Mouse (Mus musculus): ENCODE data around the gene Lrcol1.

GRCm38 (mm10) chr5:110345553-110345952, 1.0 kb downstream of the Lrcol1 start:
- TF ChIP-seq E2F4 (IDR thresholded peaks at IDR 0.05; ENCODE audit: insufficient replicate concordance, low read depth, low read length) (no peak), UBTF (IDR thresholded peaks at IDR 0.05; ENCODE audit: low read depth, low read length) (no peak), JUN (IDR thresholded peaks at IDR 0.05; ENCODE audit: insufficient read depth, low read depth, low read length) (no peak)

All from CH12.LX (cell line).